Mouse (Mus musculus) testis, postnatal 10 days (tissue): ENCODE results near the gene Car4.

Source experiments
- DNase-seq: peaks from one replicate; pipeline ENCODE4 v3.0.0; 2021; ENCODE audit warnings: low spot score

Car4 gene

GRCm38 (mm10) chr11:84958271-84958630 is 665 bp downstream of the Car4 start:
- DNase-seq, result no peak

GRCm38 (mm10) chr11:84959181-84959580 is 1.6 kb downstream of the Car4 start:
- no peak for DNase-seq

DNA sequence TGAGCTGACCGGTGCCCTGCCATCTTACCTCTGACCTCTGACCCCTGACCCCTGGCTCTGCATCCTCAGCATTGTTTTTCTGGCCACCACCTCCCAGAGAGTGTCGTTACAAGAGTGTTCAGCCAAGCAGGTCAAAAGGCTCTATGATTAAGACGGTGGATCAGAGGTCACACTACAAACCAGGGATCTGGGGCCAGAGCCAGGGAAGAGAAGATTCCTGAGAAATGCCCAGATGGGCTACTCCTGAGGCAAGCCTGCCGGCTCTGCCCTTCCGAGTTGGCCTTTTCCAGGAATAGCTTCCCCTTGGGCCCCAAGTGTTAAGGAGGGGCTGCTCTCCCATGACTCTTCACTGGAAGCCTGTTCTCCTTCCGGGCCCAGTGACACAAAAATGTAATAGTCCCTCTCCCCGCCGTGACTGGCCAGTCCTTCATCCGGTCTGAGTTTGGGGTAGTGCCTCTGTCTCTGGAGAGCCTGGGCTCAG is 2.2 kb downstream of the Car4 start:
- no peak for DNase-seq

GRCm38 (mm10) chr11:84960291-84960690 is 2.7 kb downstream of the Car4 start:
- DNase-seq, result no peak

DNA sequence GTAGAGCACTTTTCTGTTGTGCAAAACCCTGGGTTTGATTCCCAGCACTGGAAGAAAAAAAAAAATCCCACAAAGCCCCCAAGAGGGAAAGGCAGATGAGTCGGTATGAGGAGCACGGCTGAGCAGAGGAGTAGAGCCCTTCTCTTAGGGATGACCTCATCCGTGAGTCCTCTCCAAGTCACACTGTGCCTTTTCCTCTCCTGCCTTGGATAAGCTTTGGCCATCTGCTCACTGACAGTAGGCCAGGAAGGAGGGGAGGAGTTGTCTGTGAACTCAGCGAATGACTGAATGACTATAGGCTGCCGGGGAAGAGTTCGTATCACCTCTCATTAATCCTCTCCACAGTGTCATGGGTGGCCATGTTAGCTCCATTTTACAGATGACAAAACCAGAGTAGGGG is 3.2 kb downstream of the Car4 start:
- no peak for DNase-seq

- no peak for DNase-seq
Observed at GRCm38 (mm10) chr11:84961571-84961970, 4.0 kb downstream of the Car4 start.

- no peak for DNase-seq
Observed at GRCm38 (mm10) chr11:84962536-84962935, 5.0 kb downstream of the Car4 start.

- DNase-seq, result no peak
Observed at GRCm38 (mm10) chr11:84963556-84963955, 6.0 kb downstream of the Car4 start.

DNA sequence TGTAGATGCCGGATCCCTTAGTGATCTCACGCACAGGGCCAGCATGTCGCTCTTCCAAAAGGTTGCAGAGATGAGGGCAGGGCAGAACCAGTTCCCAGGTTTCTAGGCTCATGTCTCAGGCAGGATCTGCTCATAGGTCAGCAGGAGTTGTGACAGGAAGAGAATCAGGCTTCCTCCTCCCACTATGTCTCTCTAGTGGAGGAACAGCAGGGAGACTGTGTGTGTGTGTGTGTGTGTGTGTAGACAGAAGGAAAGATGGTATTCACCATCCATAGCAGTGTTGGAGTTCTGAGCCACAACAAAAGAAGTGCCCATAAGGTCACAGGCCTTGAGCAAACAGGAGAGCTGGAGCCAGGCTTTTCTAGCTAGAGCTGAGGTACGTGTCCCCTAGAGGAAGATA is 9.1 kb downstream of the Car4 start:
- no peak for DNase-seq

DNA sequence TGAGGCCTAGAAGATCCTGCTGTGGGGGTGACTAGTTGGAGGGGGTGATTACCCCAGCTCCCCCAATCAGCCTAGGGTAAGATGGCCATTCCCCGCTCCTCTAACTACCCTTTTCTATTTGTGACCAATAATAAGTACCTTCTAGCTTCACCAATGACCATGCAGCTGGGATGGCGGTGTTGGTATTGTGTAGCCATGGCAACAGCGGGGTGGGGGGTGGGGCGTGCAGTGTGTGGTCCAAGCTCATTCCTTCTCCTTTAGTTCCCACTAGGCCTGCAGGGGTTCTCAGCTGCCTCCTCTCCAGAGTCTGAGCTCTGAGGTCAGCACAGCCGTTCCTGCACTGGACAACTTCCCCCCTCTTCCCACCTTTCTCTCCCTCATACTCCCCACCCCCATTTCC is 9.5 kb downstream of the Car4 start:
- DNase-seq, result no peak

GRCm38 (mm10) chr11:84968309-84968708 is 10.7 kb downstream of the Car4 start:
- no peak for DNase-seq

- DNase-seq, result peak; percentile 50
Observed at GRCm38 (mm10) chr11:84968775-84969174, 11.2 kb downstream of the Car4 start.

- DNase-seq, result peak; percentile 76
Observed at GRCm38 (mm10) chr11:84972067-84972466, 14.5 kb downstream of the Car4 start.

- DNase-seq, result no peak
Observed at GRCm38 (mm10) chr11:84973661-84974060, 16.1 kb downstream of the Car4 start.

- DNase-seq, result no peak
Observed at GRCm38 (mm10) chr11:84974582-84974981, 17.0 kb downstream of the Car4 start.

DNA sequence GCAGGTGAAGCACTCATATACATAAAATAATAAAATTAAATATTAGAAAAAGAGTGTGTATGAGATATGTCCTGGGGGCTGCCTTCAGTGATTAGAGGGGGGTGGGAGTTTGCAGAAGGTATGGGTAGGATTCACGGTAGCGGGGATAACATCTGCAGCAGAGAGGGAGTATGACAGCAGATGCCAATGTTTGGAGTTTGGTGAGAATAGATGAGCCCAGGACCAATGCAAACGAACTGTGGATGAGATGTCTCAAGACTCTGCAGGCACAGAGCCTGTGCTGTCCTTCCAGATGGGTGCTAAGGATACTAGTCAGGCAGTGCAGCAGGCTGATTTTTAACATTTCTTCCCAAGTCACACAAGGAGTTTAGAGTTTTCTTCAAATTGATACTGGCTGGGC is 19.1 kb downstream of the Car4 start:
- no peak for DNase-seq

DNA sequence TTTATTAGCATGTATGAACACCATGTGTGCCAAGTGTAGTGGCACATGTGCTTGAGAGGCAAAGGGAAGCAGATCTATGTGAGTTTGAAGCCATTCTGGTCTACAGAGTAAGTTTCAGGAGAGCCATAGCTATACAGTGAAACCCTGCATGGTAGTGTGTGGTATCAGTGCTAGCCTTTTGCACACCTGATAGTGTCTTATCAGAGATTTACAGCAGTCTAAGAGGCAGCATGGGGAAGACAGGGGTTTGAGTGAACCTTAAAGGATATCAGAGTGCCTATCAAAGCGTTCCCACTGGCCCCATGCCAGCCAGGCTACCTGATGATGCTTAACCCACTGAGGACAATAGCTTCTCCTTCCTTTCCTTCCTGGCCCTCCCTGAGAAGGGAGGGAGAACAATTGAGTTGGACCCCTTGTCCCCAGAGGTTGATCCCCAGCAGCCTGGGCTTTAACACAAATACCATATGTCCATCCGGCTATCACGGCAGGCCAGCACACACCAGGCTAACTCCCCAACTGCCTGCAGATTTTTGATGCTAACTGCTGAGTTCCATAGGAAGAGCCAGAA is 19.9 kb downstream of the Car4 start:
- DNase-seq, result no peak

DNA sequence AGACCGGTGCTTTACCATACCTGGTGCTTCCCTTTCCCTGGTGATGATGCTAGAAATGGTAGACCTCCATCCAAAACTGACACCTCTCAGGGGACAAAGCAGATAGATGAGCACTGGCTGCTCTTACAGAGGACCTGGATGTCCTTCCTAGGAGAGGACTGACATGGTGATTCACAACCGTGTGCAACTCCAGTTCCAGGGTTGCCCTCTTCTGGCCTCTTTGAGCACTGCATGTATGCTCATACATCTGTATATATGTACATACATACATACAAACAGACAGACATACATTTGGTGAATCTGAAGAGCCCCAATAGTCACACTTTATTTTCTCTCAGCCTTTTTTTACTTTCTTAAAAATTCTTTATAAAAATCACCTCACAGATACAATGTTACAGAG is 20.5 kb downstream of the Car4 start:
- DNase-seq, result peak; percentile 61

DNA sequence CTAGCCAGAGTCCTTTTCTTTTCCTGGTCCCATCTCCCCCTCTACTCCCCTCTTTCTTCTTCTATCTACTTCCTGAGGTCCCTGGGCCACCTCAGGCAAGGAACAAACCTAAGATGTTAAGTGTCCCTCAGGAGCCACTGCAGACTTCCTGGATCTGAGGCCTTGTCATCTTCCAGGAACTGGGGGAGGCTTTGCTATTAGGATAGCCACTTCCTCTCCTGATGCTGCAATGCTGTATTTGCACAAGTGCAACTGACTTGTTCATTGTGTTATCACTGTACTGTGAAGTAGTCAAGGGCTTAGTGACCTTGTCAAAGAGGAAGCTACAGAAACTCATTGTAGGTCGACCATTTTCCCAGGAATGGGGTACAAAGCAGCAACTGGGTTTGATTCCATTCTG is 21.8 kb downstream of the Car4 start:
- DNase-seq, result no peak

DNA sequence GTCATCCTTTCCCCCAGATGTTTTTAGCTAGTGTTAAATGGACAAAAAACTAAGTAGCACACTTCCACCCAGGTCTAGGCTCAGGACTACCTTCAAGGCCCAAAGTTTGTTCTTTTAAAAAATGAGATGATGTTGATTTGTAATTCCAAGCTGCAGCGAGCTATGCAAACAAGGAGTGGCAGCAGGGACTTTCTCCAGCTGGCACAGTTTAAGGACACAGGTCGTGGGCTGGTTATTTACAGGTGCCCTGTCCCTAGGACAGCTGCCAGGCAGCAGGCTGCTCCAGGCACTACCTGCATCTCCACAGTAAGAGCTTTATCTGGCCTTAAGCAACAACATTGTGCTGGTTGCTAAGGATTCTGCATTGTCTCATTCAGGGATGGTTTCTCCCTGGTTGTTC is 23.1 kb downstream of the Car4 start:
- no peak for DNase-seq

GRCm38 (mm10) chr11:84985421-84985820 is 27.8 kb downstream of the Car4 start:
- DNase-seq, result no peak

- no peak for DNase-seq
Observed at GRCm38 (mm10) chr11:84988341-84988919, 30.8 kb downstream of the Car4 start.

- DNase-seq, result no peak
Observed at GRCm38 (mm10) chr11:84992996-84993395, 35.4 kb downstream of the Car4 start.

- DNase-seq, result no peak
Observed at GRCm38 (mm10) chr11:84995241-84995640, 37.7 kb downstream of the Car4 start.
